Mouse (Mus musculus) liver, adult 2 months (tissue): ENCODE measurements at regions not wholly inside any gene's neighbourhood (a gene's known extent, or its start where the extent isn't known, plus 50 kb on each side); places are given as distances from the start of the nearest gene placed in this dataset.

Source experiments
- CTCF ChIP-seq: fragments of 200-500 bp; IDR thresholded peaks from 2 replicates; pipeline ENCODE4 v1.5.1; 2011; ENCODE audit warnings: low read depth, low read length, control low read depth
- POLR2A ChIP-seq: fragments of 200-500 bp; IDR thresholded peaks from 2 replicates; pipeline ENCODE4 v1.6.1; 2011; ENCODE audit warnings: low read length, control low read depth; ENCODE audit not compliant: insufficient read depth; ENCODE audit errors: extremely low read depth

DNA sequence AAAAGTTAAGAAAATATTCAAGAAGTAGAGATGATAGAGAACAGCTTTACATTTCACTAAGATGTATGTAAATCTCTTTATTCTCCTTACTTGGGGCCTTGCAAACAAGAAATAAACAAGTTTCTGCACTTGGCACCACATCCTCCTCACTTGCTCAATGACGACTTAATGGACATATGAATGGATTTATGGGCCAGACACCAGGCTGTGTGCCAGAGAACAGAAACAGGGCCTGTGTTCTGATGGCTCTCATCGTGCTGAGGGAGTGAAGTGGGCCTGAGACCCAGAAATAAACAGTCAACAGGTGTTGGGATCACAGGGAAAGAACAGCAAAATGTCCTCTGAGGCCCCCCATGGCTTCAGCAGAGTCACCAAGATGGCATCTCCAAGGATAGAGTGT is 201.6 kb downstream of the Plpp3 start:
- TF ChIP-seq POLR2A = no peak
- no peak for TF ChIP-seq CTCF
